9 mouse cellular contexts compared by ENCODE assay signal in the genomic region with DNA sequence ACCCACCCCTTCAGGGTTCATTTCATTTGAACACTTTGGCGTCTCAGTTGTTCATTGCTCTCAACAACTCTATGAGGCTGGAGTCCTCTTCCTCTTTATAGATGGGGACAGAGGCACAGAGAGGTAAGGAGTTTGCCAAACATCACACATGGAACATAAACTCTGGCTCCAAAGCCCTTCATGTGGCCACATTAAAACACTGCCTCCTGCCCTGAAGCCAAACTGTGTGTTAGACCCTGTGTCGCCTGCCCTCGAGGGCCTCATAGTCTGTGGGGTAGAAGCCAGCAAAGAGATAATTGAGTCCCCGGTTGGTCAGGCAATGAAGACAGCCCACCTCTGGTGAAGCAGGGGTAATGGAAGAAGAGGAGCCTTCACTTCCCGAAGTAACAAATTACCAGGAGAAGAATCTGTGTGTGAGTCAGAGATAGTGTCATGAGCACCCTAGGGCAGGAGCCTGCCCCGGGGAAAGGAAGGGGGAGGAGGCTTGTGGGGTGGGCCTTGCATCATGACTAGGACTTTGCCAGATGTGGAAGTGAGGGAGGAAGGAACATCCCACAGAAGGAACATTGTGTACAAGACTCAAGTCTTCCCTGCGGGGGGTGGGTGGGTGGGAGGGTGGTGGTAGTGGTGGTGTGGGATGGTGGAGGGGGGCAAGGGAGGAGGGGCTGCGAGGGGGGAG. TPM values are rescaled to one million over a fixed set of nuclear protein-coding genes. Genes with fewer than 3 reads are reported as not detected.
DNase-seq lines count a peak whose midpoint lies in the region; ATAC-seq and TF ChIP-seq lines count a peak whose summit lies in the region.
"Had no signal": no experiment of that assay in that cellular context is flagged by ENCODE, and none has a peak within 500 bp of the region (broad histone marks: within the 10 kb centered on the region; RNA-seq: fewer than 3 reads in every experiment).

No protein-coding gene starts in this region.

- TF ChIP-seq POLR2A in small intestine, adult 2 months (IDR thresholded peaks at IDR 0.05; ENCODE audit: low read depth, low read length): no peak

- no peak for ATAC-seq in midbrain, embryonic 14.5 days (ENCODE audit: low FRiP score, low TSS enrichment)

- no peak overlapping the region for H3K4me2 ChIP-seq in midbrain, embryonic 14.5 days (ENCODE audit: low read length)
- H3K4me2 ChIP-seq: lung, embryonic 15.5 days; neural tube, embryonic 12.5 days had no signal

- intact Hi-C loops in heart, postnatal 36 days (cut with DNase I): no loop called here

- H3K9ac ChIP-seq in midbrain, embryonic 14.5 days (replicated peaks; ENCODE audit: low read length): no peak overlapping the region
- H3K9ac ChIP-seq: lung, embryonic 15.5 days; neural tube, embryonic 12.5 days had no signal

- 69% methylated on average over 8 of the region's 8 CpGs for WGBS in midbrain, embryonic 10.5 days
- WGBS in midbrain, embryonic 14.5 days: 79% methylated on average over 8 of the region's 8 CpGs
- WGBS in small intestine, adult 2 months: 36% methylated on average over 7 of the region's 8 CpGs

- H3K36me3 ChIP-seq in midbrain, embryonic 10.5 days: peaks cover 11% of the 10 kb centered on the region
- no peaks in the 10 kb centered on the region for H3K36me3 ChIP-seq in midbrain, embryonic 14.5 days (ENCODE audit: control insufficient read depth, insufficient read depth, low read length)
- no peaks in the 10 kb centered on the region for H3K36me3 ChIP-seq in small intestine, adult 2 months (ENCODE audit: control insufficient read depth, insufficient read depth, low read length)
- H3K36me3 ChIP-seq: lung, embryonic 15.5 days; neural tube, embryonic 12.5 days had no signal

- TF ChIP-seq CTCF in small intestine, adult 2 months (IDR thresholded peaks at IDR 0.05; ENCODE audit: extremely low read depth, insufficient read length, insufficient replicate concordance, low read depth, low read length): no peak

- no peak overlapping the region for H3K4me3 ChIP-seq in midbrain, embryonic 10.5 days
- no peak overlapping the region for H3K4me3 ChIP-seq in midbrain, embryonic 14.5 days (replicated peaks; ENCODE audit: low read depth, low read length)
- H3K4me3 ChIP-seq in small intestine, adult 2 months (ENCODE audit: low read depth, low read length): no peak overlapping the region
- H3K4me3 ChIP-seq: lung, embryonic 15.5 days; neural tube, embryonic 12.5 days had no signal

- no peak for DNase-seq in midbrain, embryonic 10.5 days (ENCODE audit: low spot score)
- DNase-seq in midbrain, embryonic 14.5 days: no peak
- peak; percentile 74 for DNase-seq in brain, adult 2 months (ENCODE audit: low read depth, low spot score)
- peak; percentile 47 to 66 for DNase-seq in heart, postnatal 36 days
- no peak for DNase-seq in cerebellum, postnatal 4 days (ENCODE audit: low spot score in 2 of 2)
- DNase-seq in liver: no peak

- peaks cover 88% of the 10 kb centered on the region for H3K4me1 ChIP-seq in midbrain, embryonic 10.5 days
- H3K4me1 ChIP-seq in midbrain, embryonic 14.5 days (ENCODE audit: control insufficient read depth, insufficient read depth, low read length): 0 out of 2 replicates have a peak, but pooled peaks cover 3% of the 10 kb centered on the region
- peaks cover 6% of the 10 kb centered on the region for H3K4me1 ChIP-seq in small intestine, adult 2 months (ENCODE audit: control insufficient read depth, insufficient read depth, insufficient read length, low read length)

- H3K27me3 ChIP-seq in midbrain, embryonic 10.5 days (ENCODE audit: low read depth, poor library complexity, severe bottlenecking): peaks cover 43% of the 10 kb centered on the region
- no peaks in the 10 kb centered on the region for H3K27me3 ChIP-seq in midbrain, embryonic 14.5 days (ENCODE audit: control insufficient read depth, insufficient read depth, low read length)
- H3K27me3 ChIP-seq in small intestine, adult 2 months (ENCODE audit: control insufficient read depth, insufficient read depth, low read length): peaks cover 24% of the 10 kb centered on the region
- H3K27me3 ChIP-seq: neural tube, embryonic 12.5 days had no signal

- peak overlapping the region; percentile 65 for H3K27ac ChIP-seq in midbrain, embryonic 10.5 days (replicated peaks)
- no peak overlapping the region for H3K27ac ChIP-seq in midbrain, embryonic 14.5 days (replicated peaks; ENCODE audit: low read depth, low read length)
- H3K27ac ChIP-seq in small intestine, adult 2 months (ENCODE audit: insufficient read depth, low read depth, low read length): peak overlapping the region; percentile 64; the same call in 1 of the 2 replicates
- H3K27ac ChIP-seq: lung, embryonic 15.5 days; neural tube, embryonic 12.5 days had no signal

- H3K9me3 ChIP-seq in midbrain, embryonic 10.5 days (replicated peaks): no peaks in the 10 kb centered on the region
- no peaks in the 10 kb centered on the region for H3K9me3 ChIP-seq in midbrain, embryonic 14.5 days (ENCODE audit: control insufficient read depth, low read length)
- H3K9me3 ChIP-seq: lung, embryonic 15.5 days; neural tube, embryonic 12.5 days had no signal

RNA-seq across cellular contexts. Expression of a gene that starts 3.2 kb away (rescaled TPM):
- polyA plus RNA-seq in midbrain, embryonic 10.5 days (2016; fragmentation: Nextera tagmentation; extraction: Ambion mirVana): 3.7 and 5.1 TPM in 2 replicates
- polyA plus RNA-seq in midbrain, embryonic 14.5 days (2014; fragmentation: Nextera tagmentation; extraction: Ambion mirVana): 1.3 and 1.6 TPM in 2 replicates
- total RNA-seq in heart, postnatal 36 days (2021): 1 to 10 TPM in 1 of 2 experiments, under 1 TPM in 1; 0.94 to 1.6 TPM
- polyA plus RNA-seq in small intestine, adult 2 months (2012; rRNA removed): 0.76 and 1.1 TPM in 2 replicates

RNA-seq across cellular contexts. Expression of a gene that starts 24.9 kb away (rescaled TPM):
- 17.5 and 19.4 TPM in 2 replicates for polyA plus RNA-seq in midbrain, embryonic 10.5 days (2016; fragmentation: Nextera tagmentation; extraction: Ambion mirVana)
- 12.4 and 14.3 TPM in 2 replicates for polyA plus RNA-seq in midbrain, embryonic 14.5 days (2014; fragmentation: Nextera tagmentation; extraction: Ambion mirVana)
- under 1 TPM; 0.41 to 0.44 TPM for total RNA-seq in heart, postnatal 36 days (2021)
- polyA plus RNA-seq in small intestine, adult 2 months (2012; rRNA removed): 0.51 and 1.2 TPM in 2 replicates

RNA-seq across cellular contexts. Expression of a gene that starts 34.0 kb away (rescaled TPM):
- 12.1 and 15.5 TPM in 2 replicates for polyA plus RNA-seq in midbrain, embryonic 10.5 days (2016; fragmentation: Nextera tagmentation; extraction: Ambion mirVana)
- 20.9 and 22.3 TPM in 2 replicates for polyA plus RNA-seq in midbrain, embryonic 14.5 days (2014; fragmentation: Nextera tagmentation; extraction: Ambion mirVana)
- total RNA-seq in heart, postnatal 36 days (2021): 10 to 100 TPM; 33.6 to 38.9 TPM
- polyA plus RNA-seq in small intestine, adult 2 months (2012; rRNA removed): 58.8 and 100 TPM in 2 replicates

Comparison
In these comparisons a context has a peak if more than half of its experiments do, and no peak if none do; other contexts are left out.
1. DNase-seq: peak in brain, adult 2 months (single experiment) and heart, postnatal 36 days (2 of 2); none in midbrain, embryonic 10.5 days (single experiment), midbrain, embryonic 14.5 days (single experiment), cerebellum, postnatal 4 days (0 of 2) and liver (single experiment).